Mouse (Mus musculus): ENCODE data around the gene Galnt6. TPM values are rescaled to one million over a fixed set of nuclear protein-coding genes. Genes with fewer than 3 reads are reported as not detected.

Galnt6 gene
- total and polyA plus RNA-seq, 2 experiments, result 0.42 to 0.46 TPM

- H3K36me3 ChIP-seq (ENCODE audit: control insufficient read depth, insufficient read depth, low read length), result no peaks in the 10 kb centered on the region
- TF ChIP-seq CTCF (IDR thresholded peaks at IDR 0.05; ENCODE audit: low read depth, low read length) (no peak), POLR2A (IDR thresholded peaks at IDR 0.05; ENCODE audit: extremely low read depth, insufficient read depth, low read length) (no peak)
- H3K9ac ChIP-seq (ENCODE audit: low read depth, low read length), result no peak overlapping the region
- H3K4me1 ChIP-seq (ENCODE audit: control insufficient read depth, insufficient read depth, low read length), result no peaks in the 10 kb centered on the region
- no peaks in the 10 kb centered on the region for H3K79me2 ChIP-seq (ENCODE audit: control insufficient read depth, insufficient read depth, low read length)
- no peak for DNase-seq (ENCODE audit: extremely low read depth, low read depth, low spot score)
- no peak overlapping the region for H3K4me3 ChIP-seq (ENCODE audit: insufficient read depth, low read depth, low read length)
- H3K27ac ChIP-seq (replicated peaks; ENCODE audit: insufficient read depth, low read depth, low read length), result no peak overlapping the region
- 69% methylated on average over 8 of the region's 8 CpGs for WGBS
- H3K27me3 ChIP-seq (ENCODE audit: control insufficient read depth, insufficient read depth, low read length), result no peaks in the 10 kb centered on the region; the same call in 1 of the 2 replicates
Measured at GRCm38 (mm10) chr15:100762649-100763048, 33.5 kb upstream of the Galnt6 start.

- no peak within 1 kb of the TSS for H3K27ac ChIP-seq (replicated peaks; ENCODE audit: insufficient read depth, low read depth, low read length)
- H3K36me3 ChIP-seq (ENCODE audit: control insufficient read depth, insufficient read depth, low read length), result no peaks in the 10 kb centered on the region
- peak; percentile 16 for DNase-seq (ENCODE audit: extremely low read depth, low read depth, low spot score)
- H3K27me3 ChIP-seq (ENCODE audit: control insufficient read depth, insufficient read depth, low read length), result no peaks in the 10 kb centered on the region; the same call in 1 of the 2 replicates
- H3K9ac ChIP-seq (ENCODE audit: low read depth, low read length), result peak within 1 kb of the TSS; percentile 4; the same call in 1 of the 2 replicates
- TF ChIP-seq CTCF (IDR thresholded peaks at IDR 0.05; ENCODE audit: low read depth, low read length) (peak; percentile 39; the same call in 1 of the 2 replicates), POLR2A (IDR thresholded peaks at IDR 0.05; ENCODE audit: extremely low read depth, insufficient read depth, low read length) (no peak)
- 2% methylated on average over 62 of the region's 64 CpGs for WGBS
- H3K79me2 ChIP-seq (ENCODE audit: control insufficient read depth, insufficient read depth, low read length), result no peaks in the 10 kb centered on the region
- H3K4me3 ChIP-seq (ENCODE audit: insufficient read depth, low read depth, low read length), result peak within 1 kb of the TSS; percentile 59
- no peaks in the 10 kb centered on the region for H3K4me1 ChIP-seq (ENCODE audit: control insufficient read depth, insufficient read depth, low read length)
Measured at GRCm38 (mm10) chr15:100761419-100762185, 32.4 kb upstream of the Galnt6 start, which contains the start of gene Slc4a8. Slc4a8 (plus strand) TSS chr15:100761747.

- H3K9ac ChIP-seq (ENCODE audit: low read depth, low read length), result no peak overlapping the region
- TF ChIP-seq POLR2A (IDR thresholded peaks at IDR 0.05; ENCODE audit: extremely low read depth, insufficient read depth, low read length) (no peak), CTCF (IDR thresholded peaks at IDR 0.05; ENCODE audit: low read depth, low read length) (no peak)
- DNase-seq (ENCODE audit: extremely low read depth, low read depth, low spot score), result no peak
- no peaks in the 10 kb centered on the region for H3K79me2 ChIP-seq (ENCODE audit: control insufficient read depth, insufficient read depth, low read length)
- WGBS, result 44% methylated on average over 9 of the region's 9 CpGs
- no peak overlapping the region for H3K27ac ChIP-seq (replicated peaks; ENCODE audit: insufficient read depth, low read depth, low read length)
- no peaks in the 10 kb centered on the region; the same call in 1 of the 2 replicates for H3K27me3 ChIP-seq (ENCODE audit: control insufficient read depth, insufficient read depth, low read length)
- no peaks in the 10 kb centered on the region for H3K4me1 ChIP-seq (ENCODE audit: control insufficient read depth, insufficient read depth, low read length)
- no peaks in the 10 kb centered on the region for H3K36me3 ChIP-seq (ENCODE audit: control insufficient read depth, insufficient read depth, low read length)
- no peak overlapping the region for H3K4me3 ChIP-seq (ENCODE audit: insufficient read depth, low read depth, low read length)
Measured at GRCm38 (mm10) chr15:100761036-100761418, 31.9 kb upstream of the Galnt6 start.

- H3K9ac ChIP-seq (ENCODE audit: low read depth, low read length), result no peak overlapping the region
- no peak for DNase-seq (ENCODE audit: extremely low read depth, low read depth, low spot score)
- H3K4me3 ChIP-seq (ENCODE audit: insufficient read depth, low read depth, low read length), result no peak overlapping the region
- no peaks in the 10 kb centered on the region for H3K79me2 ChIP-seq (ENCODE audit: control insufficient read depth, insufficient read depth, low read length)
- no peaks in the 10 kb centered on the region for H3K36me3 ChIP-seq (ENCODE audit: control insufficient read depth, insufficient read depth, low read length)
- no peaks in the 10 kb centered on the region; the same call in 1 of the 2 replicates for H3K27me3 ChIP-seq (ENCODE audit: control insufficient read depth, insufficient read depth, low read length)
- no peaks in the 10 kb centered on the region for H3K4me1 ChIP-seq (ENCODE audit: control insufficient read depth, insufficient read depth, low read length)
- H3K27ac ChIP-seq (replicated peaks; ENCODE audit: insufficient read depth, low read depth, low read length), result no peak overlapping the region
- TF ChIP-seq POLR2A (IDR thresholded peaks at IDR 0.05; ENCODE audit: extremely low read depth, insufficient read depth, low read length), result no peak
- TF ChIP-seq CTCF (IDR thresholded peaks at IDR 0.05; ENCODE audit: low read depth, low read length), result no peak
- 82% methylated on average over 10 of the region's 10 CpGs for WGBS
Measured at GRCm38 (mm10) chr15:100759286-100759685, 30.1 kb upstream of the Galnt6 start.

GRCm38 (mm10) chr15:100757527-100757978, 28.4 kb upstream of the Galnt6 start:
- H3K4me3 ChIP-seq (ENCODE audit: insufficient read depth, low read depth, low read length), result no peak overlapping the region
- no peaks in the 10 kb centered on the region; the same call in 1 of the 2 replicates for H3K27me3 ChIP-seq (ENCODE audit: control insufficient read depth, insufficient read depth, low read length)
- no peak overlapping the region for H3K9ac ChIP-seq (ENCODE audit: low read depth, low read length)
- no peaks in the 10 kb centered on the region for H3K79me2 ChIP-seq (ENCODE audit: control insufficient read depth, insufficient read depth, low read length)
- TF ChIP-seq POLR2A (IDR thresholded peaks at IDR 0.05; ENCODE audit: extremely low read depth, insufficient read depth, low read length) (no peak), CTCF (IDR thresholded peaks at IDR 0.05; ENCODE audit: low read depth, low read length) (peak; percentile 84)
- 5% methylated on average over 7 of the region's 7 CpGs for WGBS
- no peaks in the 10 kb centered on the region for H3K36me3 ChIP-seq (ENCODE audit: control insufficient read depth, insufficient read depth, low read length)
- H3K4me1 ChIP-seq (ENCODE audit: control insufficient read depth, insufficient read depth, low read length), result no peaks in the 10 kb centered on the region
- no peak overlapping the region for H3K27ac ChIP-seq (replicated peaks; ENCODE audit: insufficient read depth, low read depth, low read length)
- peak; percentile 40 for DNase-seq (ENCODE audit: extremely low read depth, low read depth, low spot score)
